Mouse (Mus musculus) neural tube, embryonic 13.5 days (tissue): ENCODE measurements around the gene Adam25. TPM values are rescaled to one million over a fixed set of nuclear protein-coding genes. Genes with fewer than 3 reads are reported as not detected.
"Not testable (repeated sequence)": the region's sequence is repeated elsewhere in the genome, so short reads cannot be mapped to it uniquely, and the experiment has no call there.

Experiments used
- ATAC-seq: fragments of 200-750 bp; cut with Nextera tagmentation; 2 replicates; pipeline ENCODE4 v1.8.0; 2017; ENCODE audit warnings: low read depth, mild to moderate bottlenecking, moderate TSS enrichment, moderate library complexity
- H3K27ac ChIP-seq: fragments of 300-500 bp; sonication (generic); replicated peaks from 2 replicates; pipeline ENCODE4 v1.5.1; 2015; ENCODE audit warnings: moderate library complexity, mild to moderate bottlenecking, inconsistent platforms
- H3K27me3 ChIP-seq: fragments of 300-500 bp; sonication (generic); 2 replicates; pipeline ENCODE4 v1.6.1; 2015; ENCODE audit warnings: mild to moderate bottlenecking, inconsistent platforms
- H3K36me3 ChIP-seq: fragments of 300-500 bp; sonication (generic); 2 replicates; pipeline ENCODE4 v1.6.1; 2015; ENCODE audit warnings: mild to moderate bottlenecking, inconsistent platforms
- H3K4me1 ChIP-seq: fragments of 300-500 bp; sonication (generic); replicated peaks from 2 replicates; pipeline ENCODE4 v1.6.1; 2015; ENCODE audit warnings: inconsistent platforms
- H3K4me2 ChIP-seq: fragments of 300-500 bp; sonication (generic); 2 replicates; pipeline ENCODE4 v1.6.1; 2015; ENCODE audit warnings: inconsistent platforms, mild to moderate bottlenecking, moderate library complexity
- H3K4me3 ChIP-seq: fragments of 300-500 bp; sonication (generic); 2 replicates; pipeline ENCODE4 v1.5.1; 2015; ENCODE audit warnings: mild to moderate bottlenecking, inconsistent platforms
- H3K9ac ChIP-seq: fragments of 300-500 bp; sonication (generic); 2 replicates; pipeline ENCODE4 v1.6.1; 2015; ENCODE audit warnings: moderate library complexity, mild to moderate bottlenecking, inconsistent platforms
- H3K9me3 ChIP-seq: fragments of 300-500 bp; sonication (generic); 2 replicates; pipeline ENCODE4 v1.6.1; 2016; ENCODE audit warnings: inconsistent platforms
- WGBS: fragments of 180-500 bp; shearing (Covaris S2); methylation state at CpG from one replicate; pipeline ENCODE4 v1.1.7; 2015; 5-methylcytosine and 5-hydroxymethylcytosine counted together
- polyA plus RNA-seq: library from polyadenylated mRNA; unstranded; fragments of >200 nt; fragmentation: Nextera tagmentation; extraction: Ambion mirVana; gene quantifications from 2 replicates; pipeline ENCODE4 v1.2.1, GENCODE M21; 2015

The Adam25 gene
- not detected in 2 replicates for polyA plus RNA-seq

- H3K9me3 ChIP-seq, H3K4me1 ChIP-seq, H3K27ac ChIP-seq, H3K9ac ChIP-seq, ATAC-seq, H3K4me3 ChIP-seq, H3K4me2 ChIP-seq, H3K36me3 ChIP-seq, H3K27me3 ChIP-seq: not testable (repeated sequence)
- 56% methylated on average over 1 of the region's 1 CpGs for WGBS
Observed at GRCm38 (mm10) chr8:40751908-40752307, at the start of gene Adam25. Adam25 (plus strand) TSS chr8:40752208.

GRCm38 (mm10) chr8:40715406-40715805 lies 36.6 kb upstream of the Adam25 start:
- not testable (repeated sequence) for ATAC-seq, H3K4me2 ChIP-seq, H3K9ac ChIP-seq, H3K9me3 ChIP-seq, H3K36me3 ChIP-seq, H3K4me3 ChIP-seq, H3K4me1 ChIP-seq, H3K27ac ChIP-seq, H3K27me3 ChIP-seq
- 94% methylated on average over 4 of the region's 4 CpGs for WGBS

GRCm38 (mm10) chr8:40715986-40716385 lies 36.0 kb upstream of the Adam25 start:
- Histone ChIP-seq H3K4me2 (no peak overlapping the region), H3K36me3 (no peaks in the 10 kb centered on the region), H3K27me3 (no peaks in the 10 kb centered on the region), H3K4me3 (no peak overlapping the region), H3K9ac (no peak overlapping the region), H3K27ac (no peak overlapping the region), H3K9me3 (no peaks in the 10 kb centered on the region), H3K4me1 (no peaks in the 10 kb centered on the region)
- no peak for ATAC-seq
- 76% methylated on average over 7 of the region's 7 CpGs for WGBS

GRCm38 (mm10) chr8:40783320-40783719 lies 31.3 kb downstream of the Adam25 start:
- Histone ChIP-seq H3K27ac (no peak overlapping the region), H3K4me3 (no peak overlapping the region), H3K4me2 (no peak overlapping the region), H3K27me3 (no peaks in the 10 kb centered on the region), H3K9me3 (no peaks in the 10 kb centered on the region), H3K4me1 (no peaks in the 10 kb centered on the region), H3K9ac (no peak overlapping the region), H3K36me3 (no peaks in the 10 kb centered on the region)
- no peak for ATAC-seq

GRCm38 (mm10) chr8:40792973-40793372 lies 41.0 kb downstream of the Adam25 start, which contains the start of gene Adam20:
Adam20 (plus strand) TSS chr8:40793273.
- H3K9ac ChIP-seq, H3K36me3 ChIP-seq, H3K27ac ChIP-seq, H3K4me1 ChIP-seq, ATAC-seq, H3K4me3 ChIP-seq, H3K9me3 ChIP-seq, H3K4me2 ChIP-seq, H3K27me3 ChIP-seq: not testable (repeated sequence)
- 82% methylated on average over 1 of the region's 1 CpGs for WGBS

- no peaks in the 10 kb centered on the region for H3K4me1 ChIP-seq
- H3K4me3 ChIP-seq: no peak overlapping the region
- no peaks in the 10 kb centered on the region for H3K36me3 ChIP-seq
- no peak overlapping the region for H3K9ac ChIP-seq
- WGBS: 84% methylated on average over 2 of the region's 2 CpGs
- no peak overlapping the region for H3K4me2 ChIP-seq
- H3K27me3 ChIP-seq: no peaks in the 10 kb centered on the region
- ATAC-seq: no peak
- H3K9me3 ChIP-seq: no peaks in the 10 kb centered on the region
- no peak overlapping the region for H3K27ac ChIP-seq
Observed at GRCm38 (mm10) chr8:40803379-40804079, 51.5 kb downstream of the Adam25 start.

Other genes with a start within 250 kb of the Adam25 start
- not detected in 2 replicates for gene Adam24, start 77.1 kb upstream of the Adam25 start, polyA plus RNA-seq
- not detected in 2 replicates for gene Adam20, start 41.1 kb downstream of the Adam25 start, polyA plus RNA-seq
- not detected in 2 replicates for gene Adam39, start 70.8 kb downstream of the Adam25 start, polyA plus RNA-seq